Mouse (Mus musculus) thymus, adult 2 months (tissue): ENCODE measurements at regions not wholly inside any gene's neighbourhood (a gene's known extent, or its start where the extent isn't known, plus 50 kb on each side); places are given as distances from the start of the nearest gene placed in this dataset.

ENCODE experiments used
- DNase-seq: peaks from one replicate; pipeline ENCODE4 v3.0.0; 2021
- H3K27ac ChIP-seq: fragments of 200-500 bp; 2 replicates; pipeline ENCODE4 v1.5.1; 2012; ENCODE audit warnings: low read length, control low read depth; ENCODE audit not compliant: control insufficient read depth, insufficient read depth
- H3K27me3 ChIP-seq: fragments of 200-500 bp; 2 replicates; pipeline ENCODE4 v1.6.1; 2012; ENCODE audit warnings: mild to moderate bottlenecking, low read length, moderate library complexity, mixed read lengths; ENCODE audit not compliant: control insufficient read depth, insufficient read depth
- H3K36me3 ChIP-seq: fragments of 200-500 bp; 2 replicates; pipeline ENCODE4 v1.6.1; 2012; ENCODE audit warnings: mild to moderate bottlenecking, low read length, moderate library complexity; ENCODE audit not compliant: control insufficient read depth, insufficient read depth
- H3K4me1 ChIP-seq: fragments of 200-500 bp; replicated peaks from 2 replicates; pipeline ENCODE4 v1.6.1; 2012; ENCODE audit warnings: low read length; ENCODE audit not compliant: control insufficient read depth, insufficient read depth
- H3K4me3 ChIP-seq: fragments of 200-500 bp; 2 replicates; pipeline ENCODE4 v1.5.1; 2012; ENCODE audit warnings: mild to moderate bottlenecking, low read length, control low read depth, moderate library complexity; ENCODE audit not compliant: control insufficient read depth, insufficient read depth
- CTCF ChIP-seq: fragments of 200-500 bp; IDR thresholded peaks from 2 replicates; pipeline ENCODE4 v1.5.1; 2012; ENCODE audit warnings: mild to moderate bottlenecking, control low read depth, low read length, moderate library complexity, borderline replicate concordance; ENCODE audit not compliant: control insufficient read depth, poor library complexity, insufficient read depth; ENCODE audit errors: extremely low read depth
- POLR2A ChIP-seq: fragments of 200-500 bp; IDR thresholded peaks from 2 replicates; pipeline ENCODE4 v1.6.1; 2012; ENCODE audit warnings: mild to moderate bottlenecking, low read length, control low read depth, moderate library complexity; ENCODE audit not compliant: control insufficient read depth, poor library complexity, insufficient read depth; ENCODE audit errors: extremely low read depth
- WGBS: fragments of 180-500 bp; shearing (Covaris S2); methylation state at CpG from one replicate; pipeline ENCODE4 v1.1.7; 2018; 5-methylcytosine and 5-hydroxymethylcytosine counted together

GRCm38 (mm10) chr9:116245136-116245535, 70.0 kb upstream of the Tgfbr2 start:
- Histone ChIP-seq H3K4me3 (no peak overlapping the region), H3K4me1 (peaks cover 22% of the 10 kb centered on the region), H3K27me3 (no peaks in the 10 kb centered on the region), H3K36me3 (no peaks in the 10 kb centered on the region), H3K27ac (no peak overlapping the region)
- DNase-seq, result no peak
- TF ChIP-seq CTCF, result no peak
- TF ChIP-seq POLR2A, result no peak
- WGBS, result 75% methylated on average over 5 of the region's 5 CpGs

- H3K4me1 ChIP-seq, result peaks cover 18% of the 10 kb centered on the region
- no peak overlapping the region for H3K4me3 ChIP-seq
- no peaks in the 10 kb centered on the region for H3K27me3 ChIP-seq
- DNase-seq, result no peak
- no peak overlapping the region for H3K27ac ChIP-seq
- H3K36me3 ChIP-seq, result no peaks in the 10 kb centered on the region
- 97% methylated on average over 1 of the region's 1 CpGs for WGBS
- TF ChIP-seq POLR2A, result no peak
- TF ChIP-seq CTCF, result no peak
Observed at GRCm38 (mm10) chr9:116244619-116244899, 69.4 kb upstream of the Tgfbr2 start.

GRCm38 (mm10) chr9:116243775-116244618, 68.8 kb upstream of the Tgfbr2 start:
- H3K4me1 ChIP-seq, result peaks cover 15% of the 10 kb centered on the region
- 63% methylated on average over 8 of the region's 8 CpGs for WGBS

GRCm38 (mm10) chr9:116241933-116242526, 66.9 kb upstream of the Tgfbr2 start:
- Histone ChIP-seq H3K4me3 (no peak overlapping the region), H3K27me3 (no peaks in the 10 kb centered on the region), H3K4me1 (peaks cover 15% of the 10 kb centered on the region), H3K27ac (no peak overlapping the region), H3K36me3 (no peaks in the 10 kb centered on the region)
- TF ChIP-seq CTCF (no peak), POLR2A (no peak)
- no peak for DNase-seq
- WGBS, result 96% methylated on average over 5 of the region's 5 CpGs

More at GRCm38 (mm10) chr9:116243775-116244618, 68.8 kb upstream of the Tgfbr2 start:
- Histone ChIP-seq H3K36me3 (no peaks in the 10 kb centered on the region), H3K4me3 (no peak overlapping the region), H3K27me3 (no peaks in the 10 kb centered on the region), H3K27ac (no peak overlapping the region)
- TF ChIP-seq POLR2A (no peak), CTCF (no peak)
- DNase-seq, result no peak

GRCm38 (mm10) chr9:116241290-116241689, 66.1 kb upstream of the Tgfbr2 start:
- H3K27ac ChIP-seq, result no peak overlapping the region
- no peak for DNase-seq

GRCm38 (mm10) chr9:116236836-116237235, 61.7 kb upstream of the Tgfbr2 start:
- Histone ChIP-seq H3K36me3 (no peaks in the 10 kb centered on the region), H3K4me1 (0 out of 2 replicates have a peak, but pooled peaks cover 3% of the 10 kb centered on the region), H3K27me3 (no peaks in the 10 kb centered on the region), H3K4me3 (no peak overlapping the region), H3K27ac (no peak overlapping the region)
- DNase-seq, result no peak
- no peak for TF ChIP-seq POLR2A
- TF ChIP-seq CTCF, result no peak

More at GRCm38 (mm10) chr9:116241290-116241689, 66.1 kb upstream of the Tgfbr2 start:
- H3K4me1 ChIP-seq, result peaks cover 15% of the 10 kb centered on the region
- no peaks in the 10 kb centered on the region for H3K27me3 ChIP-seq
- TF ChIP-seq POLR2A (no peak), CTCF (no peak)
- no peaks in the 10 kb centered on the region for H3K36me3 ChIP-seq
- WGBS, result 92% methylated on average over 10 of the region's 10 CpGs
- no peak overlapping the region for H3K4me3 ChIP-seq

- Histone ChIP-seq H3K36me3 (no peaks in the 10 kb centered on the region), H3K27me3 (no peaks in the 10 kb centered on the region), H3K4me1 (peaks cover 7% of the 10 kb centered on the region; the same call in 1 of the 2 replicates), H3K27ac (no peak overlapping the region), H3K4me3 (no peak overlapping the region)
- WGBS, result 97% methylated on average over 7 of the region's 7 CpGs
- DNase-seq, result no peak
- TF ChIP-seq CTCF (no peak), POLR2A (no peak)
Observed at GRCm38 (mm10) chr9:116234170-116234569, 59.0 kb upstream of the Tgfbr2 start.
